Mouse (Mus musculus) right cerebral cortex, adult 2 months (tissue): ENCODE data around the gene Ubxn2a.
"Not testable (repeated sequence)": the region's sequence is repeated elsewhere in the genome, so short reads cannot be mapped to it uniquely, and the experiment has no call there.

Experiments used
- DNase-seq, 2 experiments: peaks; one replicate each; pipeline ENCODE4 v3.0.0; 2021 to 2022; ENCODE audit warnings: low spot score in 2 of 2

Gene Ubxn2a

GRCm38 (mm10) chr12:4906951-4907906 lies at the start of gene Ubxn2a:
Gene Ubxn2a (minus strand): TSS chr12:4907705.
- peak; percentile 93 to 97 for DNase-seq

- no peak for DNase-seq
Observed at GRCm38 (mm10) chr12:4953156-4953555, 45.7 kb upstream of the Ubxn2a start.

DNA sequence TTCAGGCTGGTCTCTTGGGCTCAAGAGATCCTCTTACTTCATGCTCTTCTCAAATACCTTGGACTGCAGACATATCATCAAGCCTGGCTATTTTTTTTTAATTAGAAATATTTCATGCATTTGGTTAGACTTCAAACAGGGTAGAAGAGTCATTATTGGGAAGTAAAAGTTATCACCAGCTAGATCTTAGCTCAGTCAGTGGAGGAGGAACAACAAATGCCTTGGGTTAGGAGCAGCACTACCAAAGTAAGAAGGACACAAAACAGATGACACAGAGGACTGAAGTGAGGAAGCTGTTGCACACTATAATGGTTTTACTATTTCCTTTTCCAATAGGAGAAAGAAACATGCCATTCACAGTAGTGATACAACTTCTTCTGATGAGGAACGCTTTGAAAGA lies 44.8 kb upstream of the Ubxn2a start:
- no peak for DNase-seq

- no peak for DNase-seq
Observed at GRCm38 (mm10) chr12:4930820-4931548, 23.5 kb upstream of the Ubxn2a start.

DNA sequence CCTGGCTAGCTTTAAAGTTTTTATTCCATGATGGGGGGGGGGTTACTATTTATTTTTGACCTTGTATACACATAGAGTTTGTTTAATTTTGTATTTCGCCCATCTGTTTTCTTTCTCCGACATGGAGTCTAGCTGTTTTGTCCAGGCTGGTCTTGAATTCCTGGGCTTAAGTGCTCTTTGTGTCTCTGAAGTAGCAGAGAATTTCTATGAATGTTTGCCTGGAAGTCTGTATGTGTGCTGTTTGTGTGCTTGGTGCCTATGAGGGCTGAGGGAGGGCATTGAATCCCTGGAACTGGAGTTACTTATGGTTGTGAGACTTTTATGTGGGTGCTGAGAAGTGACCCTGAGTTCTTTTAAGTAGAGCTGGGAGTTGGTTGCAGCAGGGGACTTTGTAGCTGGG lies 20.7 kb upstream of the Ubxn2a start:
- DNase-seq: no peak

GRCm38 (mm10) chr12:4917805-4918591 lies 10.5 kb upstream of the Ubxn2a start:
- peak; percentile 44 to 55 for DNase-seq

DNA sequence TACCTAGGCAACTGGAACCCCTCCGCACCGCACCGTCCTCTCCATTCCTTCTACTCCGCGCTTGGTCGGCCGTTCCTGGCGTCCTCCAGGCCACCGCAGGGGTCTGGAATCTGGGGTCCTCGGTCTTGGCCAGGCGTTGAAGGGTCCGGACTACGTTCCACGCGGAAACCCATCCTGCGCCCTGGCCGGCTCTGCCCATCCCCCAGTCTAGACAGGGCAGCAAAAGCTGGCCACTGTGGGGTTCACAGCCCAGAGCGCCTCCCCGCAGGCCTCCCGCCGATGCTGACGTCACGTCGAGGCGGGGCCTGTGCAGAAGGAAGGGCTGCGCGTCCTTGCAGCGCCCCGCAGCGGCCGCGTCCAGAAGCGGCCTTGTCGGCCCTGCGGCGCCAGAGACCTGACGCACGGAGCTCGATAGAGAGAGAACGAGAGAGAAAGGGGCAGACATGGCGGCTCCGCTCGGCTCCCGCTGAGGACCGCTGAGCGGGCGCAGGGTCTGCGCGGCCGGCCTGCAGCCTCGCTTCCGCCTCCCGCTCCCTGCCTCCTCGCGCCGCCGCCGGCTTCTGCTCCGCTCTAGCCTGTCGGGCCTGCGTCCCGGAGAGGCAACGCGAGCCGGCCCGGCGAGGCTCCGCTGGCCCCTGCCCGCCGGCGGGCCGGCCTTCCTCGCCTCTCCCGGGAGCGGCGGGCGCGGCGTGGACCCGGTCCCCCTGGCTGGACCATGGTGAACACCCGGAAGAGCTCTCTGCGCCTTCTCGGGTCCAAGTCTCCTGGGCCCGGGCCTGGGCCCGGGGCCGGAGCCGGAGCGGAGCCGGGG lies 9.7 kb upstream of the Ubxn2a start, which contains the start of gene Atad2b:
Gene Atad2b (plus strand): TSS at position 360 of the 811 bp plus-strand sequence.
- peak; percentile 96 to 97 for DNase-seq

- DNase-seq: no peak
Observed at GRCm38 (mm10) chr12:4914944-4915343, 7.4 kb upstream of the Ubxn2a start.

- no peak for DNase-seq
Observed at GRCm38 (mm10) chr12:4914441-4914840, 6.9 kb upstream of the Ubxn2a start.

GRCm38 (mm10) chr12:4911716-4912115 lies 4.2 kb upstream of the Ubxn2a start:
- DNase-seq: no peak

DNA sequence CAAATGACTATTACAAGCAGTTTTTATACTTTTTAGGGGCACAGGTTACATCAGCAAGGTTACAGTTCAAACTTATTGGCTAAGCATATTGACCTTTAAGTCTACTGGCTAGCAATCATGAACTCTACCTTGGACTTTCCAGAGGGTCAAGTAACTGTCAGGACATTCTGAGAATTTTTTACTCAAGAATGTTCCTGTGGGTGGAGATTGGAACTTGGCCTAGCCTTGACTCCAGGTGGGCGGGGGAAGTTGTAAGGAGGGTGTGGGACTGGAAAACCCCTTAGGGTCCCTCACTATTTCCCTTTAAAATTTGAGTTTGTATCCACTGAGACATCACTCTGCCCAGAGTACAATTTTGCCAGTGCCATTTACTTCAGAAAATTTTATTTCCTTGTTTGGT lies 3.0 kb upstream of the Ubxn2a start:
- DNase-seq: not testable (repeated sequence)

DNA sequence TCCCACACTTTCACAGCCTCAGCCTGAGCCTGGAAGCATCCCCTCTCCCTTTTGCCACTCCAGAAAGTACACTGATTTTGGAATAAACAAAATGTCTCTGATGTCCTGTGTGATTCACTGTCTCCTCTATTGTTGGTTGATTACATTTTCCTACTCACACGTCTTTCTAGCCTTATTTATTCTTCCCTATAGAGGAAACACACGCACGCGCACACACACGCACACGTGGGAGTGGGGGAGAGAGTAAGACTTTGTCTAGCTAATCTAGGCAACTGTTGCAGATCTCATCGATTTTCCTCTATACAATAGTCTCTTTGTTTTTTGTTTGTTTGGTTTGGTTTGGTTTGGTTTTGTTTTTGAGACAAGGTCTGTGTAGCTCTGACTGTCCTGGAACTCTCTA lies 886 bp upstream of the Ubxn2a start:
- DNase-seq: no peak

- no peak for DNase-seq
Observed at GRCm38 (mm10) chr12:4906476-4906875, 1.0 kb downstream of the Ubxn2a start.

DNA sequence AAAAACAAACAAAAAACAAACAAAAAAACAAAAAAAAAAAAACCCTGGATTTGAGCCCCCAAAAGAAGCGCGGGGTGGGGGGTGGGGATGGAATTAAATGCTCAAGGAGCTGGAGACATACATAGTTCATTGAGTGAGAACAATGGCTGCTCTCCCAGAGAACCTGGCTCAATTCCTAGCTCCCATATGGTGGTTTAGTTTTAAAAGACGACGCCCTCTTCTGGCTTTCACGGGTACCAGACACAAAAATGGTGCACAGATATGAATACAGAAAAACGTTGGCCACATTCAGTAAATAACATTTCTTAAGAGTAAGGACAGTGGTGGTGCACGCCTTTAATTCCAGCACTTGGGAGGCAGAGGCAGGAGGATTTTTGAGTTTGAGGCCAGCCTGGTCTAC lies 1.6 kb downstream of the Ubxn2a start:
- no peak for DNase-seq

- DNase-seq: no peak
Observed at GRCm38 (mm10) chr12:4898024-4898423, 9.5 kb downstream of the Ubxn2a start.

GRCm38 (mm10) chr12:4889891-4890290 lies 17.6 kb downstream of the Ubxn2a start:
- no peak for DNase-seq

- DNase-seq: no peak
Observed at GRCm38 (mm10) chr12:4889251-4889650, 18.3 kb downstream of the Ubxn2a start.

- no peak for DNase-seq
Observed at GRCm38 (mm10) chr12:4888739-4889138, 18.8 kb downstream of the Ubxn2a start.

DNA sequence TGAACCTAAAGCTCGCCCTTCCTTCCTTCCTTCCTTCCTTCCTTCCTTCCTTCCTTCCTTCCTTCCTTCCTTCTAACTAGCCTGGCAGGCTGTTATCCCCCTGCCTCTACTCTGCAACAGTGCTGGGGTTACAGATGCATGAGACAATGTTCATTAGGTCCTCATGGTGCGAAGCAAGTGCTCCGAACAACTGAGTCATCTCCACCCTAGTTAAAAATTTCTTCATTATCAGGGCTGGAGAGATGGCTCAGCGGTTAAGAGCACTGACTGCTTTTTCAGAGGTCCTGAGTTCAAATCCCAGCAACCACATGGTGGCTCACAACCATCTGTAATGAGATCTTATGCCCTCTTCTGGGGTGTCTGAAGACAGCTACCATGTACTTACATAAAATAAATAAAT lies 20.9 kb downstream of the Ubxn2a start:
- DNase-seq: not testable (repeated sequence)

DNA sequence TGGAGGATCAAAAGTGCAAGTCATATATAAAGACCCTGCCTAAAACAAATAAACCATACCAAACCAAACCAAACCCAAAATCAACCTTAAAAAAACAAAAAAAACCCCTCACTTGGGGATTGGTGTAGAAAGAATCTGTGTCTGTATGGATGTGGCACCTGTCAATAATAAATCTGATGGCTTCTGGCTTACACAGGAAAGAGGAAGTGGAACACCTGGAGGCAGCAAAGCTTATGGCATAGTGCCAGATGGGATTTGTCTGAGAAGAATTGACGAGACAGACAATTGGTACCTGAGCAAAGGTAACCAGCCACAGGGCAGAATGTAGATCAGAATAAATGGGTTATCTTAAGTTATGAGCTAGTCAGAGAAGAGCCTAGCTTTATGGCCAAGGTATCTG lies 22.4 kb downstream of the Ubxn2a start:
- no peak for DNase-seq

DNA sequence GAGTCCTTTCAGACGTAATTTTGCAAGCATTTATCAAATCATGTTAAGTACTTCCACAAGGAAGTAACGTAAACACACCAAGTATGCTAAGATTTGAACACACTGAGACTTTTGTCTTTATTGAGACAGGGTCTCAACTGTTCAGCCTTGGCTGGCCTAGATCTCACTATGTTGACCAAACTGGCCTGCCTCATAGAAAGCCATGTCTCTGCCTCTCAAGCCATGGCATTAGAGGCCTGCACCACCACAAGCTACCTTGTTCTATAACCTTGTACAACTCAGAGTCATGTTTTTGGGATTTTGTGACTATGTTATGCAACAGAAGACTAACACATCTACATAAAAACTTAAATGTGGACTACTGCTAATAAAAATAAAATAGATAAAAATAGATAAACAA lies 25.4 kb downstream of the Ubxn2a start:
- no peak for DNase-seq
